Mouse (Mus musculus): ENCODE data around the gene Hnrnpul2. TPM values are rescaled to one million over a fixed set of nuclear protein-coding genes. Genes with fewer than 3 reads are reported as not detected.

The Hnrnpul2 gene
- total and polyA plus RNA-seq, 3 experiments = 39.4 to 174 (median 106) TPM

DNA sequence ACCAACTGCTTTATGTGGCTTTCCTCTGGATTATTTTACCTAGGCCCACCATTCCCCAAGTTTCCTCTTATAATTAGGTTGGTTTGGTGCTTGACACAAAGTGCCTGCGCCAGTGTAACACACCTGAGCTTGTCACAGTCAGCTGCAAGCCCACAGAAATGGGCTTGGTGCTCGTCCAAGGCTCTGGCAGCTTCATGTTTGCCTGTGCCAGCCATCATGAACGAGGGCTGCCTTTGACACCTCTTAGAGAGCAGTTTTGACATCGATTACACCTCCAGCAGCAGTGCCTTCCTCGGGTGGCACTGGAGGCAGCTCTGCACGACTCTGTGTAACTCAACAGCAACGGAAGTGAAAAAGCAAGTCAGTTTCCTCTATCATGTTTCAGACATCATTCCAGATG lies 29.6 kb upstream of the Hnrnpul2 start:
- Histone ChIP-seq H3K27me3 (ENCODE audit: control insufficient read depth in 1 of 2, insufficient read depth in 2 of 2, low read length in 2 of 2) (no peaks in the 10 kb centered on the region), H3K27ac (ENCODE audit: control insufficient read depth, low read depth, low read length) (no peak overlapping the region), H3K4me1 (ENCODE audit: control insufficient read depth in 1 of 2, insufficient read depth in 2 of 2, low read length in 2 of 2) (peaks cover 2 to 3% of the 10 kb centered on the region in 2 experiments; a peak in 1 of 4 replicates), H3K4me3 (ENCODE audit: control insufficient read depth in 1 of 2, insufficient read depth in 1 of 2, low read depth in 2 of 2, low read length in 2 of 2) (no peak overlapping the region), H3K36me3 (ENCODE audit: control insufficient read depth in 1 of 2, insufficient read depth in 2 of 2, low read length in 2 of 2) (peaks cover 4 to 6% of the 10 kb centered on the region in 2 experiments; a peak in 3 of 4 replicates), H3K9ac (ENCODE audit: control insufficient read depth, low read depth, low read length, poor library complexity, severe bottlenecking) (no peak overlapping the region), H3K9me3 (replicated peaks; ENCODE audit: insufficient read depth, low read length) (no peaks in the 10 kb centered on the region), H3K79me2 (ENCODE audit: control insufficient read depth, insufficient read depth, low read length, poor library complexity) (0 out of 2 replicates have a peak, but pooled peaks cover 1% of the 10 kb centered on the region)
- TF ChIP-seq TAL1 (IDR thresholded peaks at IDR 0.05; ENCODE audit: low read length) (no peak), ETS1 (IDR thresholded peaks at IDR 0.05; ENCODE audit: low read depth, low read length) (no peak), USF2 (IDR thresholded peaks at IDR 0.05; ENCODE audit: borderline replicate concordance in 1 of 2, insufficient read depth in 1 of 2, low read depth in 1 of 2, low read length in 2 of 2) (no peak), RCOR1 (IDR thresholded peaks at IDR 0.05; ENCODE audit: low read depth, low read length) (no peak), NRF1 (IDR thresholded peaks at IDR 0.05; ENCODE audit: insufficient read depth, low read depth, low read length, poor library complexity, severe bottlenecking) (no peak), MYB (IDR thresholded peaks at IDR 0.05; ENCODE audit: low read depth, low read length) (no peak), E2F4 (IDR thresholded peaks at IDR 0.05; ENCODE audit: borderline replicate concordance, low read depth, low read length) (no peak), MEF2A (IDR thresholded peaks at IDR 0.05; ENCODE audit: extremely low read depth, insufficient replicate concordance, low read depth, low read length, poor library complexity, severe bottlenecking) (no peak), CTCF (IDR thresholded peaks at IDR 0.05 in 2 of 3, conservative IDR thresholded peaks at IDR 0.05 in 1 of 3; ENCODE audit: control insufficient read depth in 1 of 3, insufficient read depth in 1 of 3, low read depth in 2 of 3, low read length in 3 of 3, poor library complexity in 1 of 3, severe bottlenecking in 1 of 3) (no peak), USF1 (IDR thresholded peaks at IDR 0.05; ENCODE audit: low read depth, low read length) (no peak), UBTF (IDR thresholded peaks at IDR 0.05; ENCODE audit: borderline replicate concordance, insufficient read depth, low read depth, low read length) (no peak), MAFK (IDR thresholded peaks at IDR 0.05; ENCODE audit: borderline replicate concordance, low read depth, low read length) (no peak)
- DNase-seq (ENCODE audit: low read depth, low spot score) = no peak

- peak; percentile 97 for DNase-seq (ENCODE audit: low read depth, low spot score)
- peak within 1 kb of the TSS; percentile 88 for H3K9ac ChIP-seq (ENCODE audit: control insufficient read depth, low read depth, low read length, poor library complexity, severe bottlenecking)
- TF ChIP-seq CHD2 (IDR thresholded peaks at IDR 0.05; ENCODE audit: low read length) (0 out of 2 replicates have a peak, but pooled peaks have one; percentile 12), MEF2A (IDR thresholded peaks at IDR 0.05; ENCODE audit: extremely low read depth, insufficient replicate concordance, low read depth, low read length, poor library complexity, severe bottlenecking) (peak; percentile 27; the same call in 1 of the 2 replicates), MYC (IDR thresholded peaks at IDR 0.05; ENCODE audit: low read depth, low read length) (peak; percentile 85; the same call in 1 of the 2 replicates), ETS1 (IDR thresholded peaks at IDR 0.05; ENCODE audit: low read depth, low read length) (0 out of 2 replicates have a peak, but pooled peaks have one; percentile 15), TAL1 (IDR thresholded peaks at IDR 0.05; ENCODE audit: low read length) (no peak), MAX (IDR thresholded peaks at IDR 0.05; ENCODE audit: low read length) (peak; percentile 80), CTCF (IDR thresholded peaks at IDR 0.05 in 2 of 3, conservative IDR thresholded peaks at IDR 0.05 in 1 of 3; ENCODE audit: control insufficient read depth in 1 of 3, insufficient read depth in 1 of 3, low read depth in 2 of 3, low read length in 3 of 3, poor library complexity in 1 of 3, severe bottlenecking in 1 of 3) (no peak), MYB (IDR thresholded peaks at IDR 0.05; ENCODE audit: low read depth, low read length) (0 out of 2 replicates have a peak, but pooled peaks have one; percentile 12), HCFC1 (IDR thresholded peaks at IDR 0.05; ENCODE audit: low read depth, low read length) (peak; percentile 88), RAD21 (IDR thresholded peaks at IDR 0.05; ENCODE audit: low read depth, low read length) (no peak), EP300 (IDR thresholded peaks at IDR 0.05; ENCODE audit: low read depth in 1 of 2, low read length in 2 of 2) (no peak; a peak in 2 of 4 replicates), POLR2A (IDR thresholded peaks at IDR 0.05; ENCODE audit: control insufficient read depth in 1 of 2, insufficient read depth in 1 of 2, low read depth in 1 of 2, low read length in 2 of 2, poor library complexity in 1 of 2) (peak; percentile 79 to 97; a peak in 3 of 4 replicates), UBTF (IDR thresholded peaks at IDR 0.05; ENCODE audit: borderline replicate concordance, insufficient read depth, low read depth, low read length) (no peak), ZC3H11A (IDR thresholded peaks at IDR 0.05; ENCODE audit: low read depth, low read length) (no peak), SIN3A (IDR thresholded peaks at IDR 0.05; ENCODE audit: low read length) (peak; percentile 93), ZKSCAN1 (IDR thresholded peaks at IDR 0.05; ENCODE audit: low read depth, low read length) (no peak), ZMIZ1 (IDR thresholded peaks at IDR 0.05; ENCODE audit: low read depth, low read length) (peak; percentile 76; the same call in 1 of the 2 replicates), KAT2A (conservative IDR thresholded peaks at IDR 0.05; ENCODE audit: low read depth, low read length) (no peak; the same call in 1 of the 2 replicates), USF1 (IDR thresholded peaks at IDR 0.05; ENCODE audit: low read depth, low read length) (peak; percentile 81), POLR2AphosphoS5 (IDR thresholded peaks at IDR 0.05; ENCODE audit: borderline replicate concordance, low read depth, low read length) (no peak), TBP (IDR thresholded peaks at IDR 0.05; ENCODE audit: low read depth, low read length) (peak; percentile 96)
These were observed 21.4 kb upstream of the Hnrnpul2 start, which contains the start of gene Polr2g for GRCm38 (mm10) chr19:8798264-8798946. Gene Polr2g (minus strand): TSS chr19:8798577.

More at GRCm38 (mm10) chr19:8798264-8798946, 21.4 kb upstream of the Hnrnpul2 start, which contains the start of gene Polr2g:
- H3K27me3 ChIP-seq (ENCODE audit: control insufficient read depth in 1 of 2, insufficient read depth in 2 of 2, low read length in 2 of 2) = no peaks in the 10 kb centered on the region
- peaks cover 3 to 18% of the 10 kb centered on the region in 2 experiments for H3K36me3 ChIP-seq (ENCODE audit: control insufficient read depth in 1 of 2, insufficient read depth in 2 of 2, low read length in 2 of 2)
- peak within 1 kb of the TSS; percentile 90 to 95 for H3K4me3 ChIP-seq (ENCODE audit: control insufficient read depth in 1 of 2, insufficient read depth in 1 of 2, low read depth in 2 of 2, low read length in 2 of 2)
- peak within 1 kb of the TSS; percentile 89 for H3K27ac ChIP-seq (ENCODE audit: control insufficient read depth, low read depth, low read length)
- no peaks in the 10 kb centered on the region for H3K9me3 ChIP-seq (replicated peaks; ENCODE audit: insufficient read depth, low read length)
- H3K4me1 ChIP-seq (ENCODE audit: control insufficient read depth in 1 of 2, insufficient read depth in 2 of 2, low read length in 2 of 2) = peaks cover 4 to 19% of the 10 kb centered on the region in 2 experiments
- peaks cover 22% of the 10 kb centered on the region for H3K79me2 ChIP-seq (ENCODE audit: control insufficient read depth, insufficient read depth, low read length, poor library complexity)
